16 mouse cellular contexts compared by ENCODE assay signal in the genomic region with DNA sequence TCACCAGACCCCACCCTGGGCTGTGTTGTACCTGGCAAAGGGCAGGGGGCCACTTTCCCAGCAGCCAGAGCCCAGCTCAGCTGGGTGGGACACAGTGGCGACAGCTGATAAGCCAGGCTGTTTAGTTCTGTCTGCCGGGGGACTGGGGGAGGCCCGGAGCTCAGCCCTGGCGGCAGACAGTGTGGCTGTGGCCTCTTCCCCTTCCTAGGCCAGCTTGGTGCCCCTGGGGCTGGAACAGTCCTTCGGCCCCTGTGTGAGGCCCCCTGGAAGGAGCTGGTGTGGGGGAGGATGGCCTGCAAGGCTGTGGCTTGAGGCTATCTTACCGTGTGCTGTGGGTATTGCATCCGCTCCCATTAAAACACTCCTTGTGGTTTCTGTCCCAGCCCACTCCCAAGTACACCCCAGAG. TPM values are rescaled to one million over a fixed set of nuclear protein-coding genes. Genes with fewer than 3 reads are reported as not detected.
DNase-seq lines count a peak whose midpoint lies in the region; ATAC-seq lines count a peak whose summit lies in the region.
"Had no signal": no experiment of that assay in that cellular context is flagged by ENCODE, and none has a peak within 500 bp of the region (broad histone marks: within the 10 kb centered on the region; RNA-seq: fewer than 3 reads in every experiment).

No protein-coding gene starts in this region.

- H3K27me3 ChIP-seq in kidney, embryonic 14.5 days (ENCODE audit: control insufficient read depth, insufficient read depth, low read length), result no peaks in the 10 kb centered on the region

- 5% methylated on average over 7 of the region's 7 CpGs for WGBS in kidney, embryonic 14.5 days

- no peak for DNase-seq in kidney, adult 18-20 months
- DNase-seq in liver, result peak; percentile 87
- DNase-seq in lung, postnatal 4 days, result peak; percentile 24 to 77
- DNase-seq in adrenal gland, adult (ENCODE audit: inconsistent age in 2 of 2, low spot score in 1 of 2), result no peak
- no peak for DNase-seq in B cell, adult 2 months
- no peak for DNase-seq in thymus, postnatal 4 days
- DNase-seq: adrenal gland, adult 2 months; cerebellum, adult 11-12 months; thymus, postnatal 36 days had no signal

- H3K9me3 ChIP-seq in kidney, embryonic 14.5 days (ENCODE audit: control insufficient read depth, low read length), result no peaks in the 10 kb centered on the region
- H3K9me3 ChIP-seq: forebrain, embryonic 13.5 days; neural tube, embryonic 12.5 days had no signal

- H3K4me3 ChIP-seq in kidney, embryonic 14.5 days (ENCODE audit: low read length), result no peak overlapping the region
- H3K4me3 ChIP-seq: forebrain, embryonic 13.5 days; heart, adult 2 months; neural tube, embryonic 12.5 days had no signal

- peaks cover 17% of the 10 kb centered on the region for H3K4me1 ChIP-seq in kidney, embryonic 14.5 days (ENCODE audit: control insufficient read depth, insufficient read depth, low read length)
- H3K4me1 ChIP-seq: forebrain, embryonic 13.5 days had no signal

- peak; percentile 81 for ATAC-seq in kidney, embryonic 14.5 days (ENCODE audit: low FRiP score, low TSS enrichment)
- ATAC-seq in granulocyte monocyte progenitor cell, adult 5-6 weeks (replicated peaks; ENCODE audit: poor library complexity, severe bottlenecking), result peak; percentile 73
- ATAC-seq: forebrain, embryonic 13.5 days had no signal

- H3K9ac ChIP-seq in kidney, embryonic 14.5 days (ENCODE audit: low read depth, low read length), result peak overlapping the region; percentile 7; the same call in 1 of the 2 replicates
- H3K9ac ChIP-seq: forebrain, embryonic 13.5 days; neural tube, embryonic 12.5 days had no signal

- H3K27ac ChIP-seq in kidney, embryonic 14.5 days (ENCODE audit: low read depth, low read length), result peak overlapping the region; percentile 66
- H3K27ac ChIP-seq: forebrain, embryonic 13.5 days; heart, adult 2 months; macrophage; neural tube, embryonic 12.5 days had no signal

- no peaks in the 10 kb centered on the region for H3K36me3 ChIP-seq in kidney, embryonic 14.5 days (ENCODE audit: control insufficient read depth, insufficient read depth, low read length)
- H3K36me3 ChIP-seq: neural tube, embryonic 12.5 days had no signal

- H3K4me2 ChIP-seq in kidney, embryonic 14.5 days (replicated peaks; ENCODE audit: low read depth, low read length), result no peak overlapping the region
- H3K4me2 ChIP-seq: forebrain, embryonic 13.5 days; neural tube, embryonic 12.5 days had no signal

RNA-seq across cellular contexts. Expression of gene Lctl, which starts 38.6 kb away (rescaled TPM):
- polyA plus RNA-seq in kidney, embryonic 14.5 days (2014; fragmentation: Nextera tagmentation; extraction: Ambion mirVana), result 0.16 and 0.19 TPM in 2 replicates
- total RNA-seq in granulocyte monocyte progenitor cell, adult 5-6 weeks (2014; fragmentation: Nextera tagmentation), result not detected in 2 replicates
- 0.15 and 0.39 TPM in 2 replicates for total RNA-seq in granulocyte monocyte progenitor cell, adult 5-6 weeks (2017)
- total RNA-seq: heart, adult 2 months; layer of hippocampus, adult 18-20 months had no signal
- polyA plus RNA-seq: forebrain, embryonic 13.5 days; macrophage; neural tube, embryonic 12.5 days had no signal

RNA-seq across cellular contexts. Expression of gene Smad6, which starts 56.5 kb away (rescaled TPM):
- polyA plus RNA-seq in kidney, embryonic 14.5 days (2014; fragmentation: Nextera tagmentation; extraction: Ambion mirVana), result 12.2 and 14.3 TPM in 2 replicates
- total RNA-seq in granulocyte monocyte progenitor cell, adult 5-6 weeks (2014; fragmentation: Nextera tagmentation), result 0.56 and 1.4 TPM in 2 replicates
- 1.3 and 1.7 TPM in 2 replicates for total RNA-seq in granulocyte monocyte progenitor cell, adult 5-6 weeks (2017)

Comparison
In these comparisons a context has a peak if more than half of its experiments do, and no peak if none do; other contexts are left out.
1. DNase-seq: peak in liver (single experiment) and lung, postnatal 4 days (2 of 2); none in kidney, adult 18-20 months (single experiment), adrenal gland, adult (0 of 2), B cell, adult 2 months (0 of 2) and thymus, postnatal 4 days (single experiment).